Mouse (Mus musculus) CD8-positive naive resting alpha-beta T cell, adult 2 months (primary cell): Measurements from ENCODE around the gene 1700001L19Rik.
"Not testable (repeated sequence)": the region's sequence is repeated elsewhere in the genome, so short reads cannot be mapped to it uniquely, and the experiment has no call there.

Experiments
- DNase-seq, 2 experiments: peaks; one replicate each; pipeline ENCODE4 v3.0.0; 2022; ENCODE audit warnings: low read depth in 2 of 2, low spot score in 2 of 2

1700001L19Rik gene

GRCm38 (mm10) chr13:68597199-68597598, at the start of gene 1700001L19Rik:
Gene 1700001L19Rik, plus strand, starts transcription at chr13:68597421.
- no peak for DNase-seq

- not testable (repeated sequence) for DNase-seq
Measured at GRCm38 (mm10) chr13:68553391-68553790, 43.8 kb upstream of the 1700001L19Rik start.

GRCm38 (mm10) chr13:68568110-68568509, 29.1 kb upstream of the 1700001L19Rik start:
- no peak for DNase-seq

DNA sequence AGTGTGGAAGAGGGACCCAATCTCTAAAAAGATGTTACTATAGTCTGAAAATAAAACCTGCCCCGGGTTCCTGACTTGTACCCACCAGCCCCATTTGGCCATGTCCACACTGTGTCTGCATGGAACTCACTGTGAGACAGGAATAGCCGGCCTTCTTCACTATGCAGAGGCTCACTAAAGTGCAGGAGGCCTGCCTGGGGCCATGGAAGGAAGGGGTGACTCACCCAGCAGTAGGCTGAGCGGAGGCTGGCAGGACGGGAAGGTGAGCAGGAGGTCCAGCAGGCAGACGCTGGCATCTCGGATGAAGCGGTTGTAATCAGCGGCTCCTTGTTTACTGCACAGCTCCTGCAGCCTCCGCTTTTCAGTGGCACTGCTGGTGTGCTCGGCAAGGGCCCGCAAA, 28.7 kb upstream of the 1700001L19Rik start:
- DNase-seq: no peak

DNA sequence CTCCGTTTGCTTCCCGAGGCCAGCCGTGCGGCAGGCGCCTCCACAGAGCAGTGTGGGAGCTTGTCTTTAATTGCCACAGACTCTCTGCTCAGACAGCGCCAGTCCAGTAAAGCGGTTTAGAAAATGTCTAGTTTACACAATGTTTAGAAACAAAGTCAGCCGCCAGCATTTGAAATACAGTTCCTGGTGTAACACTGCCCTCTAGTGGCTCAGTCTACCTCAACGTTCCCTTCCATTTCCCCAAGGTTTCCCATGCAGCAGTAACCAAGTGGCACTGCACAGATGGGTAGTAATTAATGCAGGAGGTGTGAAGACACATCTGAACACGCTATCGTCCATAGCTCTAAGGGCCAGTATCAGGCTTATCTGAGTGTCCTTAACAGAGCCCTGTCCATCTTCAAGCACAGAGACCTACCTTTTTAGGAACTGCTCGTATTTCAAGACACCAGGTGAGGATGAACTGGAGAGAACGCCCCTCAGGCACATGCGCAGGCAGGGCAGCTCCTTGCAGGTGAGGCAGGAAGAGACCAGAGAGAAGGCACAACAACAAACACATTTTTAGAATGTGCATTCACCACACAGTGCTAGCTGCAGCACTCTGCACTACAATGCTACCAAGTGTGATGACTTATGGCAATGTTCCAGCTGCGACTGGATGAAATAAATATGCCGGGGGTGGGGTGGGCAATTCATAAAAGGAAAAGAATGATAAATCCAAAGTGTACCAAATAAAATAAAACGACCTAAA, 27.5 kb upstream of the 1700001L19Rik start:
- peak; percentile 9 to 24 for DNase-seq

DNA sequence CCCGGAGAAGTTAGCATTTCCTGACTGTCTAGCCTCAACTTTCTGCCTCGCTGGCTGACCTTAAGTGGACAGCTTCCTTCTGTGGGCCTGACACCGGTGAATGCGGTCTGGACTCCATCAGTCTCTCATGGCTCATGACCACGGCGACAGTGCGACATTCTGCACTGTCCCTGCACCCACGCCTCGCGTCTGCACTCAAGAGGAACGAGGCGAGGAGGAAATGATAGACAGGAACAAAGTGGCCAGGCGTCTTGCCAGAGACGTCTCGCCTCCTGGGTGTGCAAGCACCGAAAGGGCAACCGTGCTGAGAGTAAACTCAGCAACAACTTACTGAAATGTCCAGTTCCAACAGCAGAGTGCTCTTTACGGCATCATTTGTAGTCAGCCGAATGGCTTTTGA, 25.0 kb upstream of the 1700001L19Rik start:
- no peak for DNase-seq

GRCm38 (mm10) chr13:68572966-68573913, 24.0 kb upstream of the 1700001L19Rik start:
- no peak for DNase-seq

- DNase-seq: no peak
Measured at GRCm38 (mm10) chr13:68574398-68574797, 22.8 kb upstream of the 1700001L19Rik start.

- DNase-seq: no peak
Measured at GRCm38 (mm10) chr13:68577945-68578344, 19.3 kb upstream of the 1700001L19Rik start.

DNA sequence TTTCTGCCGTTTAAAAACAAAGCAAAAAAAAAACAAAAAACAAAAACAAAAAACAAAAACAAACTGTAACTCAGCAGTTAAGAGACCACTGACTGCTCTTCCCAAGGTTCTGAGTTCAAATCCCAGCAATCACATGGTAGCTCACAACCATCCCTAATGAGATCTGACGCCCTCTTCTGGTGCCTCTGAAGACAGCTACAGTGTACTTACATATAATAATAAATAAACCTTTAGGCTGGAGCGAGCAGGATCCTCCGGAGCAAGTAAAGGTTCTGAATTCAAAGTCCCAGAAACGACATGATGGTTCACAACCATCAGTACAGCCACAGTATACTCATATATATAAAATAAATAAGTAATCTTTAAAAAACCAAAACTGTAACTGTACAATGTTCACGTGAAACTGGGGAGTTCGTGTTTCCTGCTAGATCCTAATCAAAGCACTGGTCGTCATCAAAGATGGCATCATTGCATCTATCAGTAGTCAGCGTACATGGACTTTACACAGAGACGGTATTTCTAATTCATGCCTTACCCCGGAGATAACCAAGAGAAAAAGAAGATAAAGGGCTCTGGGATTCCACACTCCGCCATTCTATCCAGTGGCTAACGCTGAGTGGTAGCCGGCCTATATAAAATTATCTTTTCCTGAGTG, 16.0 kb upstream of the 1700001L19Rik start:
- DNase-seq: peak in 1 of 2 experiments; percentile 14

DNA sequence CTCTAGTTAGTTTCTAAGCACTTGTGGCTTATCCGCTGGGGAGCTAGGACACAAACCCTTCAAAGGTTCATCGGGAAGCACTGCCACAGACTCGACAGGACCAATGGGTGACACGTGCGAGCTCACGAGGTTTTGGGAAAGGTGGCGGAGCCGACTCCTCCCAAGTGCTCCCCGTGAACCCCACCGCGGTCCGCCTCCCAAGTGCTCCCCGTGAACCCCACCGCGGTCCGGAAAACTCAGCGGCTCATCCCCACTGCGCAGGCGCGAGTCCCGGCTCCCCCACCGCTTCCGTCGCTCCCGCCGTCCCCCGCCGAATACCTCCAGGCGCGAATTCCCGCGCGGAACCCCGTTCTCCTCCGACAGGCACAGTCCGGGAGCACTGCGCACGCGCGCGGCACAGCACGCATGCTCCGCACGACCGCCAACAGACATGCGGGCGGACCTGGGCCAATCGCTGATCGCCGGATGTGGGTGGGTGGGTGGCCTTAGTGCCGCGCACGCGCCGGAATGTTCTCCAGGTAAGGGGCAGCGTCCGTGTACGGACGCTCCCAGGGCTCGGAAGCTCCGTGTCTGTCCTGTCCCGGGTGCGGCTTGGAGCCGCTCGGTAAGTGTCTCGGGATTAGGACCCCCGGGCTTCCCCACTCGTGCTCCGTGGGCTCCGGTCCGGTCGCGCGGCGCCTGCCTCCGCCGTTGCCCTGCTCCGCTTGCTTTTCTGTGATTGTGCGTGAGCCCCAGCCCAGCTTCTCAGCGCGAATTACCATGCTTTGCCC, 15.3 kb upstream of the 1700001L19Rik start, which contains the start of the genes Mtrr and Fastkd3:
Gene Mtrr (minus strand): TSS at position 403 of the 770 bp plus-strand sequence.
Gene Fastkd3 (plus strand): TSS at position 488 of the 770 bp plus-strand sequence.
- peak; percentile 89 to 93 for DNase-seq

GRCm38 (mm10) chr13:68582517-68582780, 14.8 kb upstream of the 1700001L19Rik start:
- DNase-seq: no peak

GRCm38 (mm10) chr13:68583961-68584360, 13.3 kb upstream of the 1700001L19Rik start:
- DNase-seq: no peak

DNA sequence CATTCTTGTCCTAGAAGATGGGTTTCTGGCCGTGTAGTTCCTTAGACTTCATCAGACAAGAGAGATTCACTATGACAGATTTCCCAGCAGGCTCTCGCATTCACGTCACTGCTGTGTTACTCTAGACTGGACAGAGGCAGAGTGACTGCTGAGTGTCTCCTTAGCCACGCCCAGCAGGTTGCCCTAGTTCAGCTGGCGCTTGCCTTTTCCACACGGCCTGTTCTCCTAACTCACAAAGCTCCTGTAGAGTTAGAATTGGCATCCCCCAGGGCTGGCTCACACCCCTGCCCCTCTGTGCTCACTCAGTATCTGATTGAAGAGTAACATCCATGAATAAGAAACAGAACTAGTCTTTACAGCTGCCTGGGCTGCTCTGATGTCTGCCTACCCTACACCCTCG, 11.8 kb upstream of the 1700001L19Rik start:
- DNase-seq: no peak

- no peak for DNase-seq
Measured at GRCm38 (mm10) chr13:68588352-68588751, 8.9 kb upstream of the 1700001L19Rik start.

- DNase-seq: no peak
Measured at GRCm38 (mm10) chr13:68593797-68594196, 3.4 kb upstream of the 1700001L19Rik start.

GRCm38 (mm10) chr13:68597667-68598066, 446 bp downstream of the 1700001L19Rik start:
- no peak for DNase-seq

GRCm38 (mm10) chr13:68598953-68599352, 1.7 kb downstream of the 1700001L19Rik start:
- DNase-seq: no peak

DNA sequence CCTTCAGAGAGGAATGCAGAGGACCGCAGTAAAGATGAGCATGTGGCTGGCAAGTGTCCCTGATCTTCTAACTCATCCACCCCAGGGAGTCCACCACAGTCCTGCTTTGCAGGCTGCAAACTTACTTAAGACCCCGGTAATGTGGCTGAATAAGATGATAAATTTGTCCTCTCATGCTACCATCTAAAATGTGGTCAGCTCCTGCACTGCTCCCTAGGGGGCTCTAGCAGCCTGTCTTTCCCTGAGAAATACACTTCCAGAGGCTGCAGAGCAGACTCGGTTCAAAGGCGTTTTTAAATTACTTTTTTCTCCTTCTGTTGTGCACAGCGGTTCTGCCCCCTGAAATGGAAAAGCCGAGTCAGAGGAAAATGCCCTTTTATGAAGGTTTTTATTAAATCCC, 4.0 kb downstream of the 1700001L19Rik start:
- no peak for DNase-seq

GRCm38 (mm10) chr13:68603085-68603484, 5.9 kb downstream of the 1700001L19Rik start:
- DNase-seq: no peak

- no peak for DNase-seq
Measured at GRCm38 (mm10) chr13:68605689-68606126, 8.5 kb downstream of the 1700001L19Rik start.
